Mouse (Mus musculus) kidney, embryonic 16.5 days (tissue): ENCODE results near the gene Dhx32. TPM values are rescaled to one million over a fixed set of nuclear protein-coding genes. Genes with fewer than 3 reads are reported as not detected.

Experiments
- ATAC-seq: fragments of 200-750 bp; cut with Nextera tagmentation; 2 replicates; pipeline ENCODE4 v1.8.0; 2017; ENCODE audit warnings: moderate TSS enrichment; ENCODE audit not compliant: low FRiP score, low TSS enrichment
- H3K27ac ChIP-seq: fragments of 300-500 bp; sonication (generic); 2 replicates; pipeline ENCODE4 v1.5.1; 2014; ENCODE audit warnings: low read length
- H3K27me3 ChIP-seq: fragments of 300-500 bp; sonication (generic); 2 replicates; pipeline ENCODE4 v1.6.1; 2014; ENCODE audit warnings: low read length, control low read depth, mixed read lengths; ENCODE audit not compliant: insufficient read depth
- H3K36me3 ChIP-seq: fragments of 300-500 bp; sonication (generic); 2 replicates; pipeline ENCODE4 v1.6.1; 2014; ENCODE audit warnings: low read length, control low read depth, mixed read lengths; ENCODE audit not compliant: insufficient read depth
- H3K4me1 ChIP-seq: fragments of 300-500 bp; sonication (generic); 2 replicates; pipeline ENCODE4 v1.6.1; 2014; ENCODE audit warnings: low read length, control low read depth, mixed read lengths; ENCODE audit not compliant: insufficient read depth
- H3K4me2 ChIP-seq: fragments of 300-500 bp; sonication (generic); replicated peaks from 2 replicates; pipeline ENCODE4 v1.6.1; 2014; ENCODE audit warnings: low read depth, low read length
- H3K4me3 ChIP-seq: fragments of 300-500 bp; sonication (generic); 2 replicates; pipeline ENCODE4 v1.5.1; 2014; ENCODE audit warnings: mild to moderate bottlenecking, low read length
- H3K9ac ChIP-seq: fragments of 300-500 bp; sonication (generic); replicated peaks from 2 replicates; pipeline ENCODE4 v1.6.1; 2014; ENCODE audit warnings: low read length
- H3K9me3 ChIP-seq: fragments of 300-500 bp; sonication (generic); 2 replicates; pipeline ENCODE4 v1.6.1; 2016; ENCODE audit warnings: low read length, control low read depth
- WGBS: fragments of 180-500 bp; shearing (Covaris S2); extraction: QIAGEN DNeasy Blood & Tissue Kit; methylation state at CpG from one replicate; pipeline ENCODE4 v1.1.7; 2014; 5-methylcytosine and 5-hydroxymethylcytosine counted together
- polyA plus RNA-seq: library from polyadenylated mRNA; unstranded; fragments of >200 nt; fragmentation: Nextera tagmentation; extraction: Ambion mirVana; gene quantifications from 2 replicates; pipeline ENCODE4 v1.2.1, GENCODE M21; 2015

Gene Dhx32
- polyA plus RNA-seq, 1 experiment from 2014 or later = 24.2 TPM

DNA sequence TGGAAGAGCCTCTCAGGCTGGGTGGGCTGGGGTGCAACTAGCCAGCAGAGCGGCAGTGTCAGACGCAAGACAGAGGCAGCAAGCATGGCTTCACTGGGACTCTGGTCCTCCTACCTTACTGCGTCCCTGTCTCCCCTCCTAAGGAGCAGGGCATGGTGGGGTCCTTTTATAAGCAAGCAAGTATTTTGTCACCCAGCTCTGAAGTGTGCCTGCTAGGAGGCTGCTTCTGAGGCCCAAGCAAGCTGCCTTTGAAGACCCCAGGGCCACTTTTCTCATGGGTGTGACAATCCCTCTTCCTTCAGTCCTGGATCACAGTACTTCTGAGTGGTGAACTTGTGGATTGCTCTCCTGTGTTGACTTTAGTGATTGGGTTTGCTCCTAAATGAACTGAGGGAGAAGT is 102.6 kb downstream of the Dhx32 start, which contains the start of gene Mmp21:
Mmp21 (minus strand) TSS at position 101 of the 400 bp plus-strand sequence.
- ATAC-seq = no peak
- H3K4me1 ChIP-seq = no peaks in the 10 kb centered on the region
- 0 out of 2 replicates have a peak, but pooled peaks cover 5% of the 10 kb centered on the region for H3K9me3 ChIP-seq
- H3K9ac ChIP-seq = no peak within 1 kb of the TSS
- no peak within 1 kb of the TSS for H3K27ac ChIP-seq
- H3K4me3 ChIP-seq = no peak within 1 kb of the TSS
- 52% methylated on average over 3 of the region's 3 CpGs for WGBS
- H3K36me3 ChIP-seq = no peaks in the 10 kb centered on the region
- no peak within 1 kb of the TSS for H3K4me2 ChIP-seq
- no peaks in the 10 kb centered on the region for H3K27me3 ChIP-seq

DNA sequence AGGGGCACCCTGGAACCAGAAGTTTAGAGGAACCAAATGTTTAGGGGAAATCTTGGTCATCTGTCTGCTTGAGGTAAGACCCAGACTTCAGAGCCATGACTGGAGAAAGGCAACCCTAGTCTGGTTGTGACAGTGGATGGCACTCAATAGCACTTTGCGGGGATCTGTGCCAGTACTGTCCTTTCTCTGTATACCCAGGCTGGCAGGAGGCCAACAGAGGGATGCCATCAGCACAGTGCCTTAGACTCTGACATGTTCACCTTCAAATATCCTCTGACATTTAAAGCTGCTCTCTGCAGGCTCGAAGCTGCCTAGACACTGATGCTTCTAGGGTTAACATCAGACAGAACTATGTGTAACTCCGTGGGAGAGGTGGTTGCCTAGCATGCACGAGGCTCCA is 103.1 kb downstream of the Dhx32 start:
- no peak for ATAC-seq
- Histone ChIP-seq H3K4me1 (no peaks in the 10 kb centered on the region), H3K4me3 (no peak overlapping the region), H3K27me3 (no peaks in the 10 kb centered on the region), H3K9ac (no peak overlapping the region), H3K36me3 (no peaks in the 10 kb centered on the region), H3K27ac (no peak overlapping the region), H3K9me3 (0 out of 2 replicates have a peak, but pooled peaks cover 4% of the 10 kb centered on the region), H3K4me2 (no peak overlapping the region)
- WGBS = 63% methylated on average over 4 of the region's 4 CpGs

DNA sequence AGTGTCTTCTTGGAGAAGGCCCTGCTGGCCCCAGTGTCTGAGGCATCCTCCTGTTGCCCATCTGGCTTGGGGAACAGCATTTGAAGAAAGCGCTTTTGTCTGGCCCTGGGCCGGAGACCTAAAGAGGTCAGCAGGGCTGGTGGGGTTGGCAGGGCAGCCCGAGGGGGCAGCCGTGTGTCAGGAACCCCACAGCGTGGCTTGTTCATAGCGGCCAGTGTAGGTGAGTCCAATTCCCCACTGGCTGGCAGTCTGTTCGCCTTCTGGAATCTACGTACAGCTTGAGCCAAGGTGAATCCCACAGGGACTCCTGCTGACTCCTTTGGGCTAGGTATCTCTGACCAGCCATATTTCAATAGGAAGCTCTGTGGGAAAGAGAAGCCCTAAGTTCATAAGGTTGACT is 103.8 kb downstream of the Dhx32 start:
- no peak overlapping the region for H3K9ac ChIP-seq
- ATAC-seq = no peak
- H3K27ac ChIP-seq = no peak overlapping the region
- WGBS = 89% methylated on average over 8 of the region's 8 CpGs
- no peaks in the 10 kb centered on the region for H3K4me1 ChIP-seq
- no peaks in the 10 kb centered on the region for H3K9me3 ChIP-seq
- H3K36me3 ChIP-seq = no peaks in the 10 kb centered on the region
- no peak overlapping the region for H3K4me3 ChIP-seq
- H3K27me3 ChIP-seq = no peaks in the 10 kb centered on the region
- H3K4me2 ChIP-seq = no peak overlapping the region

DNA sequence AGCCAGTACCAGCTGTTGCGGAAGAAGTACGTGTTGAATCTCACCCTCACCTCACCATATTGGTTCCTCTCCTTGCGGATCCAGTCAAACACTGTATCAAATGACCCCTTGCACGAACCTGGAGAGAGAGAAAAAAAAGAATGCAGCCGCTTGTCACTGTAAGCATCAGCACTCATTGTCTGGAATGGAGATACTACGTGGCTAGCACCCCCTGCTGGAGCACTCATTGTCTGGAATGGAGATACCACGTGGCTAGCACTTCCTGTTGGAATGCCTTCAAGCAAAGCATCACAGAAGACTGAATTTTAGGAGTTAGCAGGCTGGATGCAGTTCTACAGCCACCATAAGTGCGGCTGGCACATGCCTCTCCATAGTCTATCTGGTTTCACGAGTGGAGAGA is 106.5 kb downstream of the Dhx32 start:
- H3K27ac ChIP-seq = no peak overlapping the region
- H3K4me1 ChIP-seq = no peaks in the 10 kb centered on the region
- H3K4me2 ChIP-seq = no peak overlapping the region
- no peak overlapping the region for H3K4me3 ChIP-seq
- H3K27me3 ChIP-seq = no peaks in the 10 kb centered on the region
- H3K36me3 ChIP-seq = peaks cover 21% of the 10 kb centered on the region
- no peaks in the 10 kb centered on the region for H3K9me3 ChIP-seq
- WGBS = 76% methylated on average over 9 of the region's 9 CpGs
- ATAC-seq = no peak
- no peak overlapping the region for H3K9ac ChIP-seq

Other genes with a start within 250 kb of the Dhx32 start
- gene Tex36, start 180.6 kb downstream of the Dhx32 start, polyA plus RNA-seq = not detected in 2 replicates
- 26.2 and 27.1 TPM in 2 replicates for gene Edrf1, start 145.2 kb downstream of the Dhx32 start, polyA plus RNA-seq
- not detected in 2 replicates for gene Mmp21, start 102.7 kb downstream of the Dhx32 start, polyA plus RNA-seq
- 181 and 190 TPM in 2 replicates for gene Bccip, start 73.4 kb downstream of the Dhx32 start, polyA plus RNA-seq
- gene Uros, start 72.7 kb downstream of the Dhx32 start, polyA plus RNA-seq = 31.3 and 32.4 TPM in 2 replicates
- 0.36 and 0.50 TPM in 2 replicates for gene Fank1, start 5.9 kb downstream of the Dhx32 start, polyA plus RNA-seq